28 mouse cellular contexts compared by ENCODE assay signal in genomic region chr8:88659873-88660272, GRCm38 (mm10). TPM values are rescaled to one million over a fixed set of nuclear protein-coding genes. Genes with fewer than 3 reads are reported as not detected.
"Had no signal": no experiment of that assay in that cellular context is flagged by ENCODE, and none has a peak within 500 bp of the region (broad histone marks: within the 10 kb centered on the region; RNA-seq: fewer than 3 reads in every experiment).

No protein-coding gene starts in this region.

- DNase-seq: gastrocnemius, adult 2 months; gastrocnemius, postnatal 10 days; gastrocnemius, postnatal 25 days; heart, adult 11 months; heart, adult 2 months; heart, postnatal 14 days; heart, postnatal 36 days; kidney, adult 18-20 months; kidney, adult 8-10 months; kidney, postnatal 10 days; kidney, postnatal 25 days; kidney, postnatal 4 days; liver; liver, embryonic 13.5 days had no signal

- H3K4me3 ChIP-seq: gastrocnemius, adult 2 months; heart, adult 2 months; heart, embryonic 13.5 days; heart, embryonic 15.5 days; hindbrain, embryonic 13.5 days; hindbrain, embryonic 15.5 days; intestine, embryonic 15.5 days; layer of hippocampus, adult 2 months; left cerebral cortex, adult 2 months; limb, embryonic 10.5 days; limb, embryonic 12.5 days; liver, embryonic 13.5 days; liver, embryonic 15.5 days had no signal

- H3K4me1 ChIP-seq: heart, embryonic 13.5 days; intestine, embryonic 15.5 days; limb, embryonic 12.5 days; liver, embryonic 13.5 days; liver, embryonic 15.5 days had no signal

- H3K27me3 ChIP-seq: hindbrain, embryonic 15.5 days; intestine, embryonic 15.5 days; liver, embryonic 13.5 days; liver, embryonic 15.5 days had no signal

- H3K9me3 ChIP-seq: heart, embryonic 13.5 days; heart, embryonic 15.5 days; hindbrain, embryonic 13.5 days; intestine, embryonic 15.5 days; limb, embryonic 10.5 days; limb, embryonic 12.5 days; liver, embryonic 13.5 days; liver, embryonic 15.5 days had no signal

- H3K9ac ChIP-seq: heart, embryonic 13.5 days; heart, embryonic 15.5 days; hindbrain, embryonic 13.5 days; hindbrain, embryonic 15.5 days; intestine, embryonic 15.5 days; limb, embryonic 12.5 days; liver, embryonic 13.5 days; liver, embryonic 15.5 days had no signal

- H3K27ac ChIP-seq: gastrocnemius, adult 2 months; heart, adult 2 months; heart, embryonic 13.5 days; heart, embryonic 15.5 days; hindbrain, embryonic 13.5 days; hindbrain, embryonic 15.5 days; intestine, embryonic 15.5 days; layer of hippocampus, adult 2 months; left cerebral cortex, adult 2 months; limb, embryonic 10.5 days; limb, embryonic 12.5 days; liver, embryonic 13.5 days; liver, embryonic 15.5 days had no signal

- H3K4me2 ChIP-seq: heart, embryonic 11.5 days; heart, embryonic 13.5 days; heart, embryonic 15.5 days; hindbrain, embryonic 13.5 days; hindbrain, embryonic 15.5 days; intestine, embryonic 15.5 days; limb, embryonic 12.5 days; liver, embryonic 11.5 days; liver, embryonic 13.5 days; liver, embryonic 15.5 days had no signal

- H3K36me3 ChIP-seq: heart, embryonic 13.5 days; heart, embryonic 15.5 days; hindbrain, embryonic 13.5 days; hindbrain, embryonic 15.5 days; intestine, embryonic 15.5 days; limb, embryonic 10.5 days; limb, embryonic 12.5 days; liver, embryonic 13.5 days; liver, embryonic 15.5 days had no signal

- ATAC-seq: inflammation-experienced regulatory T-cells, adult 6 months; intestine, embryonic 15.5 days; intestine, postnatal 0 days had no signal

RNA-seq across cellular contexts. Expression of gene Nod2, which starts 12.8 kb away (rescaled TPM):
- polyA plus RNA-seq: hindbrain, embryonic 15.5 days had no signal
